Comparison of ENCODE assay signal across 24 mouse cellular contexts in the genomic region with DNA sequence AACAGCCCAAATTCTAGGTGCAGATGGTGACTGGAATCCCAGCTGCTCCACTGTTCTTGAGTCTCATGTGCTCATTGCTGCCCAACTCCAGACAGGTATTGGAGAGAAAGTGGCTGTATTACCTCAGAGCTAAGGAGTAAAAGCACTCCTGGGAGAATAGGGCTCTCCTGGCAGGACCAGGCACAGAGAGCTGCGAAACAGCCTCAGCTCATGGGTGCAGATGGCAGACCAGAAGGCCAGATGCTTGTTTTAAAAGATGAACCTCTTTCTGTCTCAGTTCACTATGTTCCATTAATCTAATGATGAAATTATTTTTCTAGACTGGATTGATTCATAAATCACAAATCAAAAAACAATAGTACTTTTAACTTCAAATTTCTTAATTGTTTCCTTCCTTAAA. TPM values are rescaled to one million over a fixed set of nuclear protein-coding genes. Genes with fewer than 3 reads are reported as not detected.
DNase-seq lines count a peak whose midpoint lies in the region; ATAC-seq lines count a peak whose summit lies in the region.
"Had no signal": no experiment of that assay in that cellular context is flagged by ENCODE, and none has a peak within 500 bp of the region (broad histone marks: within the 10 kb centered on the region; RNA-seq: fewer than 3 reads in every experiment).

No protein-coding gene starts in this region.

- H3K4me1 ChIP-seq in forebrain, embryonic 16.5 days (replicated peaks; ENCODE audit: control insufficient read depth, insufficient read depth, low read length) = no peaks in the 10 kb centered on the region
- H3K4me1 ChIP-seq: embryonic facial prominence, embryonic 10.5 days; embryonic facial prominence, embryonic 12.5 days; forebrain, embryonic 13.5 days; forebrain, embryonic 15.5 days had no signal

- H3K4me2 ChIP-seq in forebrain, embryonic 16.5 days (ENCODE audit: low read length) = no peak overlapping the region
- H3K4me2 ChIP-seq: embryonic facial prominence, embryonic 12.5 days; forebrain, embryonic 13.5 days; forebrain, embryonic 15.5 days had no signal

- WGBS in forebrain, embryonic 16.5 days = 88% methylated on average over 1 of the region's 1 CpGs

- no peak overlapping the region for H3K27ac ChIP-seq in forebrain, embryonic 16.5 days (ENCODE audit: low read length)
- H3K27ac ChIP-seq: embryonic facial prominence, embryonic 10.5 days; embryonic facial prominence, embryonic 12.5 days; forebrain, embryonic 13.5 days; forebrain, embryonic 15.5 days had no signal

- ATAC-seq in forebrain, embryonic 16.5 days = no peak
- ATAC-seq: CD4-positive, CD25-positive, alpha-beta regulatory T cell, adult 4 months; forebrain, embryonic 13.5 days; forebrain, embryonic 15.5 days; Patski had no signal

- no peak overlapping the region for H3K9ac ChIP-seq in forebrain, embryonic 16.5 days (replicated peaks; ENCODE audit: low read depth, low read length)
- H3K9ac ChIP-seq: embryonic facial prominence, embryonic 12.5 days; forebrain, embryonic 13.5 days; forebrain, embryonic 15.5 days had no signal

- no peaks in the 10 kb centered on the region for H3K27me3 ChIP-seq in forebrain, embryonic 16.5 days (replicated peaks; ENCODE audit: control insufficient read depth, insufficient read depth, low read length)
- H3K27me3 ChIP-seq: CH12.LX; embryonic facial prominence, embryonic 12.5 days; forebrain, embryonic 13.5 days; forebrain, embryonic 15.5 days had no signal

- H3K9me3 ChIP-seq in forebrain, embryonic 16.5 days (ENCODE audit: control insufficient read depth, low read length) = no peaks in the 10 kb centered on the region
- H3K9me3 ChIP-seq: embryonic facial prominence, embryonic 10.5 days; embryonic facial prominence, embryonic 12.5 days; forebrain, embryonic 13.5 days; forebrain, embryonic 15.5 days; G1E had no signal

- no peaks in the 10 kb centered on the region for H3K36me3 ChIP-seq in forebrain, embryonic 16.5 days (ENCODE audit: control insufficient read depth, insufficient read depth)
- H3K36me3 ChIP-seq: embryonic facial prominence, embryonic 10.5 days; embryonic facial prominence, embryonic 12.5 days; forebrain, embryonic 15.5 days; G1E had no signal

- H3K4me3 ChIP-seq in forebrain, embryonic 16.5 days (replicated peaks; ENCODE audit: low read length) = no peak overlapping the region
- H3K4me3 ChIP-seq: embryonic facial prominence, embryonic 10.5 days; embryonic facial prominence, embryonic 12.5 days; forebrain, embryonic 13.5 days; forebrain, embryonic 15.5 days had no signal

- DNase-seq in layer of hippocampus, adult 11-12 months (ENCODE audit: low spot score) = peak; percentile 35
- peak; percentile 10 to 39 for DNase-seq in layer of hippocampus, adult 8-10 months (ENCODE audit: low spot score in 2 of 2)
- DNase-seq in layer of hippocampus, adult 9-11 months = peak; percentile 50
- DNase-seq in layer of hippocampus, postnatal 36 days = peak; percentile 27 to 41
- DNase-seq in T-cell, adult 2 months (ENCODE audit: low spot score) = no peak
- DNase-seq in frontal cortex, postnatal 10 days (ENCODE audit: low spot score in 2 of 2) = no peak
- DNase-seq: adrenal gland, adult 2 months; adrenal gland, postnatal 10 days; adrenal gland, postnatal 25 days; B cell, adult 2 months; cerebellum, adult 11-12 months; cerebellum, adult 2 months; cerebellum, adult 9-10 months; cerebellum, postnatal 10 days; cerebellum, postnatal 25 days had no signal

RNA-seq across cellular contexts. Expression of a gene that starts 12.1 kb away (rescaled TPM):
- 10 to 100 TPM; 17.3 to 22.5 (median 19.4) TPM for total RNA-seq in layer of hippocampus, adult 8-10 months (2022)
- 10 to 100 TPM; 20.5 to 24.6 TPM for total RNA-seq in layer of hippocampus, postnatal 36 days (2021)
- 41.9 and 42.7 TPM in 2 replicates for polyA plus RNA-seq in forebrain, embryonic 16.5 days (2015; fragmentation: Nextera tagmentation; extraction: Ambion mirVana)
- total RNA-seq: CH12.LX had no signal
- polyA plus RNA-seq: CD4-positive, CD25-positive, alpha-beta regulatory T cell, adult 4 months; G1E; Patski had no signal

Comparison
In these comparisons a context has a peak if more than half of its experiments do, and no peak if none do; other contexts are left out.
1. DNase-seq: peak in layer of hippocampus, adult 11-12 months (single experiment), layer of hippocampus, adult 8-10 months (2 of 2), layer of hippocampus, adult 9-11 months (single experiment) and layer of hippocampus, postnatal 36 days (2 of 2); none in T-cell, adult 2 months (single experiment) and frontal cortex, postnatal 10 days (0 of 2).